Mouse (Mus musculus) midbrain, embryonic 13.5 days (tissue): Measurements from ENCODE around the gene Siah1a. TPM values are rescaled to one million over a fixed set of nuclear protein-coding genes. Genes with fewer than 3 reads are reported as not detected.
A peak's percentile ranks its signal among the peaks of the same experiment; 100 is the strongest.

ENCODE experiments used
- ATAC-seq: fragments of 200-750 bp; cut with Nextera tagmentation; 2 replicates; pipeline ENCODE4 v1.8.0; 2017; ENCODE audit warnings: mild to moderate bottlenecking, moderate TSS enrichment, moderate library complexity
- H3K27ac ChIP-seq: fragments of 300-500 bp; sonication (generic); 2 replicates; pipeline ENCODE4 v1.5.1; 2015; ENCODE audit warnings: inconsistent platforms, mild to moderate bottlenecking, moderate library complexity
- H3K27me3 ChIP-seq: fragments of 300-500 bp; sonication (generic); 2 replicates; pipeline ENCODE4 v1.6.1; 2015; ENCODE audit warnings: mild to moderate bottlenecking, inconsistent platforms
- H3K36me3 ChIP-seq: fragments of 300-500 bp; sonication (generic); 2 replicates; pipeline ENCODE4 v1.6.1; 2015; ENCODE audit warnings: mild to moderate bottlenecking, inconsistent platforms
- H3K4me1 ChIP-seq: fragments of 300-500 bp; sonication (generic); replicated peaks from 2 replicates; pipeline ENCODE4 v1.6.1; 2015; ENCODE audit warnings: inconsistent platforms
- H3K4me2 ChIP-seq: fragments of 300-500 bp; sonication (generic); replicated peaks from 2 replicates; pipeline ENCODE4 v1.6.1; 2015; ENCODE audit warnings: moderate library complexity, mild to moderate bottlenecking, inconsistent platforms
- H3K4me3 ChIP-seq: fragments of 300-500 bp; sonication (generic); replicated peaks from 2 replicates; pipeline ENCODE4 v1.5.1; 2015; ENCODE audit warnings: mild to moderate bottlenecking, inconsistent platforms
- H3K9ac ChIP-seq: fragments of 300-500 bp; sonication (generic); replicated peaks from 2 replicates; pipeline ENCODE4 v1.6.1; 2015; ENCODE audit warnings: mild to moderate bottlenecking, inconsistent platforms
- H3K9me3 ChIP-seq: fragments of 300-500 bp; sonication (generic); 2 replicates; pipeline ENCODE4 v1.6.1; 2016; ENCODE audit warnings: mild to moderate bottlenecking, inconsistent platforms
- WGBS: fragments of 180-500 bp; shearing (Covaris S2); methylation state at CpG from one replicate; pipeline ENCODE4 v1.1.7; 2015; 5-methylcytosine and 5-hydroxymethylcytosine counted together
- polyA plus RNA-seq: library from polyadenylated mRNA; unstranded; fragments of >200 nt; fragmentation: Nextera tagmentation; extraction: Ambion mirVana; gene quantifications from 2 replicates; pipeline ENCODE4 v1.2.1, GENCODE M21; 2015

The Siah1a gene
- polyA plus RNA-seq: 90.1 and 91.0 TPM in 2 replicates

DNA sequence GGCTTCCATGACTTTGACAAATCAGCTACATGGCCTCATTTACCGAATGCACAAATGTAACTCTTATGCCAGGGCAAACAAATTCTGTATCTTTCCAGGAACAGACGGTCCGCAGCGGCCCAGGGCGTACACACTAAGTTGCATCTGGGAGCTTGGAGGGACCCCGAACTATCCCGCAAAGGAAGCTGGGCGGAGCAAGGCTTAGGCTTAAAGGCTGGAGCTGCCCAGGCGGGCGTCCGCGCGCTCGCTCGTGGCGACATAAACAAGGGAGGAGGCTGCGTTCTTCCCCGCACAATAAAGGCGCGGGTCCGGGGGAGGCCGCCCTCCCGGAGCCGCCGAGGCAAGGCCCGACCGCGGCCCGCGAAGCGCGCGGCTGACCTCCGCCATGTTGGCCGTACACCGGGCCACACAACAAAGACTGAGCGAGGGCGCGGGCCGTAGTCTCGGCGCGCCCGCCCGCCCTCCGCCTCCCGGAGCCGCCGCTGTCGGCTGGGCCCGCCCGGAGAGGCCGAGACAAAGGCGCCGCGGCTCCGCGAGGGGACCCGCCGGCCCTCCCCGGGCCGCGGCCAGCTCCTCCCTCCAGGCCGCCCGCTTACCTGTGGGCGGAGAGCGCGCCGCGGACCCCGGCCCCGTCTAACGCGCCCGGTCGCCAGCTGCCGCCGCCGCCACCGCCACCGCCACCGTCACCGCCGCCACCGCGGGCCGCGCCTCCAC is at the start of gene Siah1a, which contains the start of gene Gm10638:
TSS of gene Siah1a (minus strand) at position 714 of the 714 bp plus-strand sequence.
TSS of gene Gm10638 (plus strand) at position 479 of the 714 bp plus-strand sequence.
- H3K27me3 ChIP-seq: no peaks in the 10 kb centered on the region
- peak within 1 kb of the TSS; percentile 97 for H3K9ac ChIP-seq
- peak; percentile 86 for ATAC-seq
- H3K9me3 ChIP-seq: no peaks in the 10 kb centered on the region
- peak within 1 kb of the TSS; percentile 98 for H3K27ac ChIP-seq
- peak within 1 kb of the TSS; percentile 80 for H3K4me3 ChIP-seq
- H3K36me3 ChIP-seq: no peaks in the 10 kb centered on the region
- H3K4me2 ChIP-seq: peak within 1 kb of the TSS; percentile 79
- under 1% methylated on average over 67 of the region's 88 CpGs for WGBS
- H3K4me1 ChIP-seq: peaks cover 41% of the 10 kb centered on the region

- H3K4me3 ChIP-seq: no peak overlapping the region
- 50% methylated on average over 6 of the region's 6 CpGs for WGBS
- H3K27me3 ChIP-seq: no peaks in the 10 kb centered on the region
- peaks cover 8% of the 10 kb centered on the region; the same call in 1 of the 2 replicates for H3K4me1 ChIP-seq
- no peak overlapping the region for H3K4me2 ChIP-seq
- no peaks in the 10 kb centered on the region for H3K9me3 ChIP-seq
- no peaks in the 10 kb centered on the region for H3K36me3 ChIP-seq
- H3K27ac ChIP-seq: no peak overlapping the region
- ATAC-seq: no peak
- no peak overlapping the region for H3K9ac ChIP-seq
Measured at GRCm38 (mm10) chr8:86794716-86795115, 49.0 kb upstream of the Siah1a start.

- Histone ChIP-seq H3K4me2 (no peak overlapping the region), H3K36me3 (no peaks in the 10 kb centered on the region), H3K9ac (no peak overlapping the region), H3K27ac (no peak overlapping the region), H3K4me1 (peaks cover 4% of the 10 kb centered on the region; the same call in 1 of the 2 replicates), H3K4me3 (no peak overlapping the region), H3K27me3 (no peaks in the 10 kb centered on the region), H3K9me3 (no peaks in the 10 kb centered on the region)
- no peak for ATAC-seq
- WGBS: 52% methylated on average over 6 of the region's 6 CpGs
Measured at GRCm38 (mm10) chr8:86791542-86791941, 45.8 kb upstream of the Siah1a start.

GRCm38 (mm10) chr8:86789576-86789975 is 43.8 kb upstream of the Siah1a start:
- no peaks in the 10 kb centered on the region for H3K9me3 ChIP-seq
- no peak overlapping the region for H3K27ac ChIP-seq
- peaks cover 4% of the 10 kb centered on the region; the same call in 1 of the 2 replicates for H3K4me1 ChIP-seq
- no peak overlapping the region for H3K4me2 ChIP-seq
- H3K9ac ChIP-seq: no peak overlapping the region
- H3K36me3 ChIP-seq: no peaks in the 10 kb centered on the region
- no peaks in the 10 kb centered on the region for H3K27me3 ChIP-seq
- no peak overlapping the region for H3K4me3 ChIP-seq
- no peak for ATAC-seq
- WGBS: 72% methylated on average over 1 of the region's 1 CpGs

DNA sequence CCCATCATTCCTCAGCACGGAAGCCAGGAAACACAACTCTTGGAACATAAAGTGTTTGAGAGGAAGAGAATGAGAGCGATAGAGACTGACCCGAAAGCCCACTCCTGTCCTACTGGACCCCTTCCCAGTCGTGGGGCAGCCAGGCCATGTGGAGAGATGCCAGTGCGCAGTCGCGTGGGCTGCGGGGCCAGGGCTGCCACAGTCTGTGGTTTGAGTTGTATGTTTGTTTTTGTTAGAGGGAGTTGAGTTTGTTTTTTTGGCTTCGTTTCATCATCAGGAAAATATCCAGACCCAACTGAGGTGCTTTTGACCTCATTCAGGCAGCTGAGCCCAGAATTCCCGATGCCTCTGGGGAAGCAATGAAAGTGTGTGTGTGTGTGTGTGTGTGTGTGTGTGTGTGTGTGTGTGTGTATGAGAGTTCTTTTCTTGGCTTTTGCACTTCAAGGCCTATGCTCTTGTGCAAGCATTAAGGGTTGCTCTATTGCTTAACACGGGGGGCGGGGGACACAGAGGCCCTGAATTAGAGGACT is 42.2 kb upstream of the Siah1a start:
- WGBS: 88% methylated on average over 12 of the region's 12 CpGs
- H3K4me3 ChIP-seq: no peak overlapping the region
- H3K9me3 ChIP-seq: no peaks in the 10 kb centered on the region
- H3K27ac ChIP-seq: no peak overlapping the region
- no peaks in the 10 kb centered on the region for H3K27me3 ChIP-seq
- ATAC-seq: no peak
- no peaks in the 10 kb centered on the region for H3K36me3 ChIP-seq
- H3K9ac ChIP-seq: no peak overlapping the region
- peaks cover 4% of the 10 kb centered on the region; the same call in 1 of the 2 replicates for H3K4me1 ChIP-seq
- no peak overlapping the region for H3K4me2 ChIP-seq

- peaks cover 4% of the 10 kb centered on the region; the same call in 1 of the 2 replicates for H3K4me1 ChIP-seq
- no peak for ATAC-seq
Measured at GRCm38 (mm10) chr8:86786498-86786897, 40.8 kb upstream of the Siah1a start.

DNA sequence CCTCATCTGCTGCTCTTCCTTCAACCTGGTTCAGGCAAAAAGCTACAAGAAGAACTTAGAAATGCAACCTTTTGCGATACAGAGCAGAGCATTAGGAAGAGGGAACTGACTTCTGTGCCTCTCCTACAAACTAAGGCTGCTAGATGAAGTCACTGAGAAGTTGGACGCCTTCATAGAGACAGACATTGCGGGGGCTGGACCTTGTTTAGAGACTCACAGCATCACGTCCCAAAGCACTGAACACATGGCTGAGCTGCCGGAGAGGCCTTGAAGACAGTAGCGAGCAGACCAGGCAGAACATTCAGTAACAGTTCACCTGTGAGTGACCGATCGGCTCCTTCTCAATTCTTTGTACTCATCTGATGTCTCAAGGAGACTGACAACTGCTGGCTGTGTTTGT is 35.4 kb upstream of the Siah1a start:
- Histone ChIP-seq H3K9me3 (no peaks in the 10 kb centered on the region), H3K27ac (no peak overlapping the region), H3K27me3 (no peaks in the 10 kb centered on the region), H3K9ac (no peak overlapping the region), H3K4me2 (no peak overlapping the region), H3K4me3 (no peak overlapping the region), H3K4me1 (no peaks in the 10 kb centered on the region), H3K36me3 (no peaks in the 10 kb centered on the region)
- no peak for ATAC-seq
- 91% methylated on average over 8 of the region's 8 CpGs for WGBS

More at GRCm38 (mm10) chr8:86786498-86786897, 40.8 kb upstream of the Siah1a start:
- no peaks in the 10 kb centered on the region for H3K36me3 ChIP-seq
- 53% methylated on average over 5 of the region's 5 CpGs for WGBS
- no peak overlapping the region for H3K4me2 ChIP-seq
- H3K9me3 ChIP-seq: no peaks in the 10 kb centered on the region
- no peak overlapping the region for H3K4me3 ChIP-seq
- no peaks in the 10 kb centered on the region for H3K27me3 ChIP-seq
- no peak overlapping the region for H3K27ac ChIP-seq
- no peak overlapping the region for H3K9ac ChIP-seq

DNA sequence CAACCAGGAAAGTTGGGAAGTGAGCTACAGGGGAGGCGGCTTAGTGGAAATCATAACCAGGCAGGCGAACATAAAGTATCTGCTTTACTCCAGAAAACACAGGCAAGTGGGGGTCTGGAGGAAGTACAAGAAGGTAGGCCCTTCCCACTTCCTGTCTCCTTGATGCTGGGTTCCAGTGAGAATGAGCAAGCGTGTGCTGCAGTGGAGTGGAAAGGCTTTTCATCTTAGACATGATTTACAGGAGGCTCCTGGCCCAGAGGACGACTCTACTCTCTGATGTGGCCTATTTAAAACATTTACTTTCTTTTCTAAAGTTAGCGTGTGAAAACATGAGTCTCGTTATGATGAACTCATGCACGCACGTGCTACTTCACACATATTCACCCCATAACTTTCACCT is 33.5 kb upstream of the Siah1a start:
- no peak overlapping the region for H3K9ac ChIP-seq
- H3K27me3 ChIP-seq: no peaks in the 10 kb centered on the region
- H3K9me3 ChIP-seq: no peaks in the 10 kb centered on the region
- ATAC-seq: no peak
- no peak overlapping the region for H3K4me3 ChIP-seq
- no peaks in the 10 kb centered on the region for H3K36me3 ChIP-seq
- no peak overlapping the region for H3K27ac ChIP-seq
- no peaks in the 10 kb centered on the region for H3K4me1 ChIP-seq
- WGBS: 86% methylated on average over 8 of the region's 8 CpGs
- no peak overlapping the region for H3K4me2 ChIP-seq

GRCm38 (mm10) chr8:86769945-86770715 is 24.4 kb upstream of the Siah1a start:
- Histone ChIP-seq H3K27ac (no peak overlapping the region), H3K4me2 (no peak overlapping the region), H3K4me3 (no peak overlapping the region), H3K9me3 (no peaks in the 10 kb centered on the region), H3K9ac (no peak overlapping the region), H3K36me3 (no peaks in the 10 kb centered on the region), H3K4me1 (no peaks in the 10 kb centered on the region), H3K27me3 (no peaks in the 10 kb centered on the region)
- WGBS: 86% methylated on average over 1 of the region's 1 CpGs
- ATAC-seq: no peak

DNA sequence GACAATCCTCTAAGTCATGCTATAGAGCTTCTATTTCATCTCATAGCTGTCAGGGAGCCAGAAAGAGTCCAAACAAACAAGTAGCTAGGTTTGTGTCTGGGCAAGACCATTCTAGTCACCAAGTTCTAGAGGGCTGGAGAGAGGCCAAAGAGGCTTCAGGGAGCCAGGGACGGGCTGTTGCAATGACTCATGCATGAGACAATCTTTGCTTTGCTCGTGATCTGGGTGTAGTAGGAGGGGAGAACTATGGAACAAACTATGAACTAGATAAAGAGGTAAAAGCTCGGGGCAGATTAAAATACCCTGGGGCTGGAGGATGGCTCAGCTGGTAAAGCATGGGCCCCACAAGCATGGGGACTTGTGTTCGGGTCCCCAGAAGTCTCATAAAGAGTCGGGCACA is 22.8 kb upstream of the Siah1a start:
- no peak overlapping the region for H3K9ac ChIP-seq

DNA sequence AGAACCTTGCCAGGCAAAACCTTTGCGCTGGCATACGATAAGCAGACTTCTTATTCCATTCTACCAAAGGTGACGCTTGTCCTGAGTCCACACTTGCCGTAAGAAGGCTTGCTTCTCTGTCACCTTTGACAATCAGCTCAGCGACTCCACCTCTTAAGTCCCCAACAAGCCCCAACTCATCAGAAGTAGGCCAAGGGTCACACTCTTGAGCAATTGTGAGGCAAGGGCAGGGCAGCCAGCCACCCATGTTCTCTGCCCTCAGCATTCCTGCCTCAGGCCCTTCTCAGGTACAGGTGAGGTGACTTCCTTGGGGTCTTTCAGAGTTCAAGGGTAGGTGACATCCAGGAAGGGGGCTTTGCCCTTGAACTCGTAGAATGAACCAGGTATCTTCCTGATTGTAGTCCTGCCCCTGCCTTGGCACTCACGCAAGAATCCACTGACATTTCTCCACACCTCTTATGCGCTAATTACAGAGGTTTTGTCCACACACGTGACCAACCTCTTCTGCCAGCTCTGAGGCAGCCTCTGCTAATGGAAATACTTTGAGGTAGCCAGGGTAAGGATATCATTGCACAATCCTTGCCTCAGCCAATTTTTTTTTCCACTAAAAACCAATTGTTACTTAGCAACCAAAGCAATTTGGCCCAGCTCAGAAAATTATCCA is 20.9 kb upstream of the Siah1a start:
- Histone ChIP-seq H3K9ac (no peak overlapping the region), H3K27ac (no peak overlapping the region), H3K27me3 (no peaks in the 10 kb centered on the region), H3K4me1 (no peaks in the 10 kb centered on the region), H3K9me3 (no peaks in the 10 kb centered on the region), H3K4me2 (no peak overlapping the region), H3K36me3 (no peaks in the 10 kb centered on the region), H3K4me3 (no peak overlapping the region)
- WGBS: 85% methylated on average over 9 of the region's 9 CpGs
- no peak for ATAC-seq

More for the DNA sequence above, 22.8 kb upstream of the Siah1a start:
- H3K4me2 ChIP-seq: no peak overlapping the region
- WGBS: 87% methylated on average over 5 of the region's 5 CpGs
- H3K27me3 ChIP-seq: no peaks in the 10 kb centered on the region
- no peak overlapping the region for H3K4me3 ChIP-seq
- no peaks in the 10 kb centered on the region for H3K36me3 ChIP-seq
- H3K27ac ChIP-seq: no peak overlapping the region
- no peaks in the 10 kb centered on the region for H3K4me1 ChIP-seq
- ATAC-seq: no peak
- no peaks in the 10 kb centered on the region for H3K9me3 ChIP-seq

GRCm38 (mm10) chr8:86765669-86766068 is 19.9 kb upstream of the Siah1a start:
- no peak overlapping the region for H3K4me3 ChIP-seq
- H3K27me3 ChIP-seq: no peaks in the 10 kb centered on the region
- H3K36me3 ChIP-seq: no peaks in the 10 kb centered on the region
- H3K9me3 ChIP-seq: no peaks in the 10 kb centered on the region
- ATAC-seq: no peak
- WGBS: 95% methylated on average over 8 of the region's 8 CpGs
- no peak overlapping the region for H3K27ac ChIP-seq
- H3K4me2 ChIP-seq: no peak overlapping the region
- no peak overlapping the region for H3K9ac ChIP-seq
- no peaks in the 10 kb centered on the region for H3K4me1 ChIP-seq
